ENCODE assay signal across 23 mouse cellular contexts in genomic region chr4:44094475-44094874, GRCm38 (mm10).
"Had no signal": no experiment of that assay in that cellular context is flagged by ENCODE, and none has a peak within 500 bp of the region (broad histone marks: within the 10 kb centered on the region; RNA-seq: fewer than 3 reads in every experiment).

No protein-coding gene starts in this region.

- H3K9me3 ChIP-seq: intestine, embryonic 15.5 days; kidney, embryonic 15.5 days; limb, embryonic 12.5 days; limb, embryonic 15.5 days; lung, embryonic 15.5 days; megakaryocyte, embryonic 14.5 days; midbrain, embryonic 10.5 days; neural tube, embryonic 12.5 days; neural tube, embryonic 15.5 days had no signal

- H3K4me1 ChIP-seq: midbrain, embryonic 10.5 days; neural tube, embryonic 12.5 days; neural tube, embryonic 15.5 days had no signal

- DNase-seq: kidney, adult 11 months; kidney, adult 8-10 months; kidney, postnatal 10 days; kidney, postnatal 36 days; left cerebral cortex, postnatal 4 days; liver, postnatal 0 days; midbrain, embryonic 14.5 days; right cerebral cortex, adult 18-20 months; right cerebral cortex, postnatal 14 days; thymus, adult 2 months; thymus, postnatal 14 days; thymus, postnatal 4 days had no signal

- H3K36me3 ChIP-seq: intestine, embryonic 15.5 days; kidney, embryonic 15.5 days; limb, embryonic 12.5 days; limb, embryonic 15.5 days; lung, embryonic 15.5 days; midbrain, embryonic 10.5 days; neural tube, embryonic 12.5 days; neural tube, embryonic 15.5 days had no signal

- H3K27me3 ChIP-seq: intestine, embryonic 15.5 days; kidney, embryonic 15.5 days; limb, embryonic 12.5 days; limb, embryonic 15.5 days; lung, embryonic 15.5 days; neural tube, embryonic 12.5 days; neural tube, embryonic 15.5 days had no signal

- H3K27ac ChIP-seq: intestine, embryonic 15.5 days; kidney, embryonic 15.5 days; limb, embryonic 12.5 days; limb, embryonic 15.5 days; liver, embryonic 14.5 days; lung, embryonic 15.5 days; midbrain, embryonic 10.5 days; neural tube, embryonic 12.5 days; neural tube, embryonic 15.5 days had no signal

- ATAC-seq: intestine, embryonic 15.5 days; liver, postnatal 0 days had no signal

- H3K4me3 ChIP-seq: intestine, embryonic 15.5 days; kidney, embryonic 15.5 days; limb, embryonic 12.5 days; limb, embryonic 15.5 days; lung, embryonic 15.5 days; megakaryocyte, embryonic 14.5 days; midbrain, embryonic 10.5 days; neural tube, embryonic 12.5 days; neural tube, embryonic 15.5 days had no signal

- H3K4me2 ChIP-seq: intestine, embryonic 15.5 days; kidney, embryonic 15.5 days; limb, embryonic 12.5 days; limb, embryonic 15.5 days; liver, embryonic 11.5 days; lung, embryonic 15.5 days; neural tube, embryonic 12.5 days; neural tube, embryonic 15.5 days had no signal

- H3K9ac ChIP-seq: intestine, embryonic 15.5 days; kidney, embryonic 15.5 days; limb, embryonic 12.5 days; limb, embryonic 15.5 days; liver, embryonic 14.5 days; liver, postnatal 0 days; lung, embryonic 15.5 days; neural tube, embryonic 12.5 days; neural tube, embryonic 15.5 days had no signal
